ENCODE assay signal across 9 mouse cellular contexts in the genomic region with DNA sequence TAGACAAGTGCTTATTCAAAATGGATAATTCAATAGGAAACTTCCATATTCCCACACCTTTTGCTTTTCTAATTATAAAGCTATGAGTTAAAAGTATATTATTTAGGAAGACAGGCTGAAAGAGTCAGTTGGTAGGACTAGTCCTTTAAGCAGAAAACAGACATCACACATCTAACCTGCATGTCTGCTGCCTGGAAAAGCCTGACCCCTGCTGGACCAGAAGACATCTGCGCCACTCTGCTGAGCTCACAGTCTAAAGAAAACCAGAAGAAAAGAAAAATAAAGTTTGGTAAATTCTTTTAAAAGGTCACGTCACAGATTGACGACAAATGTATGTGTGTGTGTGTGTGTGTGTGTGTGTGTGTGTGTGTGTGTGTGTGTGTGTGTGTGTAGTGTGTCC. TPM values are rescaled to one million over a fixed set of nuclear protein-coding genes. Genes with fewer than 3 reads are reported as not detected.
DNase-seq lines count a peak whose midpoint lies in the region; ATAC-seq and TF ChIP-seq lines count a peak whose summit lies in the region.
"Had no signal": no experiment of that assay in that cellular context is flagged by ENCODE, and none has a peak within 500 bp of the region (broad histone marks: within the 10 kb centered on the region; RNA-seq: fewer than 3 reads in every experiment).

No protein-coding gene starts in this region.

- no peak overlapping the region for H3K9ac ChIP-seq in heart, adult 2 months (ENCODE audit: low read depth, low read length)
- no peak overlapping the region for H3K9ac ChIP-seq in heart, embryonic 12.5 days
- H3K9ac ChIP-seq in embryonic facial prominence, embryonic 11.5 days (replicated peaks; ENCODE audit: low read length) = no peak overlapping the region

- DNase-seq in heart, adult 2 months = peak in 1 of 2 experiments; percentile 20
- peak; percentile 49 for DNase-seq in 416B (ENCODE audit: low read depth)
- DNase-seq in adrenal gland, postnatal 36 days = peak; percentile 25 to 50
- peak; percentile 56 for DNase-seq in embryonic facial prominence, embryonic 11.5 days (ENCODE audit: low spot score)
- peak; percentile 25 to 67 for DNase-seq in layer of hippocampus, postnatal 10 days (ENCODE audit: low spot score in 2 of 2)

- H3K4me1 ChIP-seq in heart, adult 2 months (ENCODE audit: control insufficient read depth, insufficient read depth, low read length) = no peaks in the 10 kb centered on the region
- no peaks in the 10 kb centered on the region for H3K4me1 ChIP-seq in heart, embryonic 12.5 days (replicated peaks)
- no peaks in the 10 kb centered on the region for H3K4me1 ChIP-seq in embryonic facial prominence, embryonic 11.5 days (ENCODE audit: control insufficient read depth, insufficient read depth, low read length)

- TF ChIP-seq CTCF in heart, adult 2 months (IDR thresholded peaks at IDR 0.05) = peak; percentile 69

- no peaks in the 10 kb centered on the region for H3K27me3 ChIP-seq in heart, adult 2 months (ENCODE audit: control insufficient read depth, insufficient read depth, low read length)
- no peaks in the 10 kb centered on the region for H3K27me3 ChIP-seq in heart, embryonic 12.5 days (replicated peaks)
- no peaks in the 10 kb centered on the region for H3K27me3 ChIP-seq in embryonic facial prominence, embryonic 11.5 days (ENCODE audit: control insufficient read depth, insufficient read depth, low read length)

- 57% methylated on average over 3 of the region's 3 CpGs for WGBS in heart, adult 2 months
- 50% methylated on average over 3 of the region's 3 CpGs for WGBS in heart, embryonic 12.5 days
- WGBS in embryonic facial prominence, embryonic 11.5 days = 70% methylated on average over 3 of the region's 3 CpGs

- no peaks in the 10 kb centered on the region for H3K9me3 ChIP-seq in heart, embryonic 12.5 days (replicated peaks)
- H3K9me3 ChIP-seq in embryonic facial prominence, embryonic 11.5 days (replicated peaks; ENCODE audit: control insufficient read depth, low read length) = no peaks in the 10 kb centered on the region

- no peak for TF ChIP-seq EP300 in heart, adult 2 months (IDR thresholded peaks at IDR 0.05; ENCODE audit: insufficient read depth, low read depth, low read length)

- no peaks in the 10 kb centered on the region for H3K79me2 ChIP-seq in heart, adult 2 months (replicated peaks; ENCODE audit: control insufficient read depth, insufficient read depth, low read length)

- TF ChIP-seq POLR2A in heart, adult 2 months (IDR thresholded peaks at IDR 0.05; ENCODE audit: insufficient read depth, low read depth, low read length) = no peak

- intact Hi-C loops in heart, adult 2 months (cut with DNase I) = no loop called here

- no peak overlapping the region for H3K27ac ChIP-seq in heart, adult 2 months
- H3K27ac ChIP-seq in heart, embryonic 12.5 days (ENCODE audit: poor library complexity, severe bottlenecking) = no peak overlapping the region
- H3K27ac ChIP-seq in embryonic facial prominence, embryonic 11.5 days (replicated peaks; ENCODE audit: low read depth, low read length) = no peak overlapping the region

- no peak for ATAC-seq in heart, embryonic 12.5 days (ENCODE audit: insufficient number of reproducible peaks, low FRiP score)
- ATAC-seq in embryonic facial prominence, embryonic 11.5 days (replicated peaks; ENCODE audit: insufficient number of reproducible peaks, low FRiP score, low TSS enrichment, low read depth) = no peak
- peak; percentile 99 for ATAC-seq in megakaryocyte progenitor cell, adult 5-6 weeks (replicated peaks; ENCODE audit: poor library complexity)
- no peak for ATAC-seq in inflammation-experienced regulatory T-cells, adult 6 months

- H3K4me3 ChIP-seq in heart, adult 2 months = no peak overlapping the region
- no peak overlapping the region for H3K4me3 ChIP-seq in heart, embryonic 12.5 days
- H3K4me3 ChIP-seq in embryonic facial prominence, embryonic 11.5 days (ENCODE audit: low read depth, low read length) = no peak overlapping the region

- no peaks in the 10 kb centered on the region for H3K36me3 ChIP-seq in heart, adult 2 months (ENCODE audit: control insufficient read depth, insufficient read depth, low read length)
- no peaks in the 10 kb centered on the region for H3K36me3 ChIP-seq in heart, embryonic 12.5 days
- H3K36me3 ChIP-seq in embryonic facial prominence, embryonic 11.5 days (replicated peaks; ENCODE audit: control insufficient read depth, insufficient read depth, low read depth, low read length) = no peaks in the 10 kb centered on the region

- H3K4me2 ChIP-seq in heart, embryonic 12.5 days = no peak overlapping the region
- H3K4me2 ChIP-seq in embryonic facial prominence, embryonic 11.5 days (ENCODE audit: low read depth, low read length) = no peak overlapping the region

RNA-seq across cellular contexts. Expression of a gene that starts 25.6 kb away (rescaled TPM):
- 1 to 10 TPM; 6.8 to 7.5 TPM for total RNA-seq in heart, adult 2 months (2021)
- polyA plus RNA-seq in heart, adult 2 months (2012; rRNA removed) = 2.4 and 3.5 TPM in 2 replicates
- 3.0 and 3.6 TPM in 2 replicates for polyA plus RNA-seq in heart, embryonic 12.5 days (2016; fragmentation: Nextera tagmentation; extraction: Ambion mirVana)
- total RNA-seq in adrenal gland, postnatal 36 days (2021) = 1 to 10 TPM in 1 of 2 experiments, under 1 TPM in 1; 0.49 to 1.1 TPM
- 8.5 and 8.7 TPM in 2 replicates for polyA plus RNA-seq in embryonic facial prominence, embryonic 11.5 days (2014; fragmentation: Nextera tagmentation; extraction: Ambion mirVana)
- 1 to 10 TPM; 1.1 to 1.3 TPM for total RNA-seq in layer of hippocampus, postnatal 10 days (2021)
- total RNA-seq in megakaryocyte progenitor cell, adult 5-6 weeks (2015) = 0.73 and 1.9 TPM in 2 replicates
- 0.29 and 3.5 TPM in 2 replicates for total RNA-seq in megakaryocyte progenitor cell, adult 5-6 weeks (2017)
- polyA plus RNA-seq in inflammation-experienced regulatory T-cells, adult 6 months (2017; shearing (Covaris generic)) = not detected
- total RNA-seq: left cerebral cortex, adult 8-10 months had no signal
